Mouse (Mus musculus): ENCODE measurements at regions not wholly inside any gene's neighbourhood (a gene's known extent, or its start where the extent isn't known, plus 50 kb on each side); places are given as distances from the start of the nearest gene placed in this dataset.

GRCm38 (mm10) chr9:61321825-61322224 lies 50.3 kb upstream of the Tle3 start:
- Histone ChIP-seq H3K4me3 (ENCODE audit: insufficient read depth in 1 of 2, low read depth in 1 of 2, low read length in 2 of 2, poor library complexity in 1 of 2, severe bottlenecking in 1 of 2) (no peak overlapping the region), H3K9ac (ENCODE audit: insufficient read depth, low read depth, low read length, poor library complexity, severe bottlenecking) (no peak overlapping the region), H3K27ac (ENCODE audit: insufficient read depth, low read depth, low read length, poor library complexity, severe bottlenecking) (no peak overlapping the region), H3K4me1 (ENCODE audit: control insufficient read depth in 2 of 2, insufficient read depth in 2 of 2, low read length in 2 of 2, poor library complexity in 1 of 2) (peaks cover 2 to 33% of the 10 kb centered on the region in 2 experiments; a peak in 3 of 4 replicates), H3K36me3 (ENCODE audit: control insufficient read depth, insufficient read depth, low read length, poor library complexity, severe bottlenecking) (no peaks in the 10 kb centered on the region; the same call in 1 of the 2 replicates), H3K9me3 (ENCODE audit: control insufficient read depth, insufficient read depth, low read depth, low read length) (no peaks in the 10 kb centered on the region)
- in situ Hi-C loops (cut with MboI; ENCODE audit: low sequenced_read_pairs in 2 of 2, unreplicated experiment in 2 of 2): no loop called here
- no peak for DNase-seq (ENCODE audit: low read depth, low spot score)
- no peak for TF ChIP-seq CHD2 (IDR thresholded peaks at IDR 0.05; ENCODE audit: low read depth, low read length)
- TF ChIP-seq ZC3H11A (IDR thresholded peaks at IDR 0.05; ENCODE audit: borderline replicate concordance, low read depth, low read length): no peak
- TF ChIP-seq ZNF384 (IDR thresholded peaks at IDR 0.05; ENCODE audit: low read depth, low read length): no peak
- TF ChIP-seq MAFK (IDR thresholded peaks at IDR 0.05; ENCODE audit: insufficient read depth, low read depth, low read length): no peak
- no peak for TF ChIP-seq HCFC1 (IDR thresholded peaks at IDR 0.05; ENCODE audit: borderline replicate concordance, insufficient read depth, low read length)

- no peak for DNase-seq (ENCODE audit: low read depth, low spot score)
- Histone ChIP-seq H3K36me3 (ENCODE audit: control insufficient read depth, insufficient read depth, low read length, poor library complexity, severe bottlenecking) (no peaks in the 10 kb centered on the region; the same call in 1 of the 2 replicates), H3K9me3 (ENCODE audit: control insufficient read depth, insufficient read depth, low read depth, low read length) (no peaks in the 10 kb centered on the region), H3K27ac (ENCODE audit: insufficient read depth, low read depth, low read length, poor library complexity, severe bottlenecking) (no peak overlapping the region), H3K4me1 (ENCODE audit: control insufficient read depth in 2 of 2, insufficient read depth in 2 of 2, low read length in 2 of 2, poor library complexity in 1 of 2) (peaks cover 2 to 33% of the 10 kb centered on the region in 2 experiments; a peak in 3 of 4 replicates), H3K9ac (ENCODE audit: insufficient read depth, low read depth, low read length, poor library complexity, severe bottlenecking) (no peak overlapping the region), H3K4me3 (ENCODE audit: insufficient read depth in 1 of 2, low read depth in 1 of 2, low read length in 2 of 2, poor library complexity in 1 of 2, severe bottlenecking in 1 of 2) (no peak overlapping the region)
- no peak for TF ChIP-seq ZNF384 (IDR thresholded peaks at IDR 0.05; ENCODE audit: low read depth, low read length)
- TF ChIP-seq MAFK (IDR thresholded peaks at IDR 0.05; ENCODE audit: insufficient read depth, low read depth, low read length): peak; percentile 31; the same call in 1 of the 2 replicates
- no peak for TF ChIP-seq CHD2 (IDR thresholded peaks at IDR 0.05; ENCODE audit: low read depth, low read length)
- TF ChIP-seq ZC3H11A (IDR thresholded peaks at IDR 0.05; ENCODE audit: borderline replicate concordance, low read depth, low read length): no peak
- TF ChIP-seq HCFC1 (IDR thresholded peaks at IDR 0.05; ENCODE audit: borderline replicate concordance, insufficient read depth, low read length): no peak
- in situ Hi-C loops (cut with MboI; ENCODE audit: low sequenced_read_pairs in 2 of 2, unreplicated experiment in 2 of 2): no loop called here
Observed at GRCm38 (mm10) chr9:61322333-61322732, 49.8 kb upstream of the Tle3 start.

Data from ES-E14 (cell line).